Mouse (Mus musculus): ENCODE results near the gene Spint2. TPM values are rescaled to one million over a fixed set of nuclear protein-coding genes. Genes with fewer than 3 reads are reported as not detected.
A peak's percentile ranks its signal among the peaks of the same experiment; 100 is the strongest.

Gene Spint2
- total and polyA plus RNA-seq, 3 experiments, result 39.4 to 46.4 (median 45.7) TPM

- Histone ChIP-seq H3K9ac (ENCODE audit: low read depth, low read length) (peak overlapping the region; percentile 20), H3K36me3 (ENCODE audit: control insufficient read depth, insufficient read depth, low read length) (no peaks in the 10 kb centered on the region), H3K4me1 (ENCODE audit: control insufficient read depth, insufficient read depth, low read length) (peaks cover 3% of the 10 kb centered on the region; the same call in 1 of the 2 replicates), H3K4me3 (no peak overlapping the region), H3K79me2 (replicated peaks; ENCODE audit: control insufficient read depth, insufficient read depth, low read length) (no peaks in the 10 kb centered on the region), H3K27ac (peak overlapping the region; percentile 79), H3K27me3 (ENCODE audit: control insufficient read depth, insufficient read depth, low read length) (no peaks in the 10 kb centered on the region)
- intact Hi-C loops (cut with DNase I), result no loop called here
- WGBS, result 32% methylated on average over 7 of the region's 7 CpGs
- no peak for TF ChIP-seq CTCF (IDR thresholded peaks at IDR 0.05)
- TF ChIP-seq POLR2A (IDR thresholded peaks at IDR 0.05; ENCODE audit: insufficient read depth, low read depth, low read length), result no peak
- no peak for TF ChIP-seq EP300 (IDR thresholded peaks at IDR 0.05; ENCODE audit: insufficient read depth, low read depth, low read length)
- peak in 1 of 2 experiments; percentile 42 for DNase-seq
Measured at GRCm38 (mm10) chr7:29291616-29292457, 10.1 kb upstream of the Spint2 start.

- no peaks in the 10 kb centered on the region for H3K27me3 ChIP-seq (ENCODE audit: control insufficient read depth, insufficient read depth, low read length)
- H3K4me1 ChIP-seq (ENCODE audit: control insufficient read depth, insufficient read depth, low read length), result peaks cover 3% of the 10 kb centered on the region; the same call in 1 of the 2 replicates
- H3K36me3 ChIP-seq (ENCODE audit: control insufficient read depth, insufficient read depth, low read length), result no peaks in the 10 kb centered on the region
- H3K79me2 ChIP-seq (replicated peaks; ENCODE audit: control insufficient read depth, insufficient read depth, low read length), result no peaks in the 10 kb centered on the region
- peak overlapping the region; percentile 67 for H3K27ac ChIP-seq
- TF ChIP-seq POLR2A (IDR thresholded peaks at IDR 0.05; ENCODE audit: insufficient read depth, low read depth, low read length) (no peak), EP300 (IDR thresholded peaks at IDR 0.05; ENCODE audit: insufficient read depth, low read depth, low read length) (no peak), CTCF (IDR thresholded peaks at IDR 0.05) (no peak)
- 0 out of 2 replicates have a peak overlapping the region, but pooled peaks have one; percentile 8 for H3K4me3 ChIP-seq
- 74% methylated on average over 11 of the region's 11 CpGs for WGBS
- intact Hi-C loops (cut with DNase I), result no loop called here
- no peak for DNase-seq
- peak overlapping the region; percentile 20 for H3K9ac ChIP-seq (ENCODE audit: low read depth, low read length)
Measured at GRCm38 (mm10) chr7:29290691-29291485, 9.2 kb upstream of the Spint2 start.

GRCm38 (mm10) chr7:29289856-29290255 is 8.1 kb upstream of the Spint2 start:
- Histone ChIP-seq H3K36me3 (ENCODE audit: control insufficient read depth, insufficient read depth, low read length) (no peaks in the 10 kb centered on the region), H3K4me3 (peak overlapping the region; percentile 59), H3K4me1 (ENCODE audit: control insufficient read depth, insufficient read depth, low read length) (peaks cover 3% of the 10 kb centered on the region; the same call in 1 of the 2 replicates), H3K79me2 (replicated peaks; ENCODE audit: control insufficient read depth, insufficient read depth, low read length) (no peaks in the 10 kb centered on the region), H3K27me3 (ENCODE audit: control insufficient read depth, insufficient read depth, low read length) (no peaks in the 10 kb centered on the region), H3K9ac (ENCODE audit: low read depth, low read length) (peak overlapping the region; percentile 47), H3K27ac (peak overlapping the region; percentile 71)
- WGBS, result 76% methylated on average over 6 of the region's 6 CpGs
- TF ChIP-seq EP300 (IDR thresholded peaks at IDR 0.05; ENCODE audit: insufficient read depth, low read depth, low read length) (0 out of 2 replicates have a peak, but pooled peaks have one; percentile 36), POLR2A (IDR thresholded peaks at IDR 0.05; ENCODE audit: insufficient read depth, low read depth, low read length) (no peak), CTCF (IDR thresholded peaks at IDR 0.05) (no peak)
- intact Hi-C loops (cut with DNase I), result no loop called here
- peak in 1 of 2 experiments; percentile 28 for DNase-seq

GRCm38 (mm10) chr7:29288942-29289638 is 7.4 kb upstream of the Spint2 start, which contains the start of gene Ppp1r14a:
Gene Ppp1r14a, plus strand, starts transcription at chr7:29289308.
- 2% methylated on average over 59 of the region's 59 CpGs for WGBS
- H3K27ac ChIP-seq, result peak within 1 kb of the TSS; percentile 71
- no peaks in the 10 kb centered on the region for H3K79me2 ChIP-seq (replicated peaks; ENCODE audit: control insufficient read depth, insufficient read depth, low read length)
- peak; percentile 80 to 89 for DNase-seq
- peak; percentile 73 for TF ChIP-seq POLR2A (IDR thresholded peaks at IDR 0.05; ENCODE audit: insufficient read depth, low read depth, low read length)
- no peak for TF ChIP-seq EP300 (IDR thresholded peaks at IDR 0.05; ENCODE audit: insufficient read depth, low read depth, low read length)
- no peak; the same call in none of the 2 replicates for TF ChIP-seq CTCF (IDR thresholded peaks at IDR 0.05)
- intact Hi-C loops (cut with DNase I), result no loop called here
- no peaks in the 10 kb centered on the region for H3K36me3 ChIP-seq (ENCODE audit: control insufficient read depth, insufficient read depth, low read length)
- peak within 1 kb of the TSS; percentile 47 for H3K9ac ChIP-seq (ENCODE audit: low read depth, low read length)
- H3K4me3 ChIP-seq, result peak within 1 kb of the TSS; percentile 59
- H3K27me3 ChIP-seq (ENCODE audit: control insufficient read depth, insufficient read depth, low read length), result no peaks in the 10 kb centered on the region
- peaks cover 3% of the 10 kb centered on the region; the same call in 1 of the 2 replicates for H3K4me1 ChIP-seq (ENCODE audit: control insufficient read depth, insufficient read depth, low read length)

- H3K27ac ChIP-seq, result no peak overlapping the region
- intact Hi-C loops (cut with DNase I), result no loop called here
- H3K79me2 ChIP-seq (replicated peaks; ENCODE audit: control insufficient read depth, insufficient read depth, low read length), result no peaks in the 10 kb centered on the region
- no peak overlapping the region for H3K4me3 ChIP-seq
- H3K4me1 ChIP-seq (ENCODE audit: control insufficient read depth, insufficient read depth, low read length), result peaks cover 2% of the 10 kb centered on the region; the same call in 1 of the 2 replicates
- H3K36me3 ChIP-seq (ENCODE audit: control insufficient read depth, insufficient read depth, low read length), result no peaks in the 10 kb centered on the region
- no peaks in the 10 kb centered on the region for H3K27me3 ChIP-seq (ENCODE audit: control insufficient read depth, insufficient read depth, low read length)
- 96% methylated on average over 2 of the region's 2 CpGs for WGBS
- DNase-seq, result no peak
- H3K9ac ChIP-seq (ENCODE audit: low read depth, low read length), result no peak overlapping the region
- TF ChIP-seq CTCF (IDR thresholded peaks at IDR 0.05) (no peak), POLR2A (IDR thresholded peaks at IDR 0.05; ENCODE audit: insufficient read depth, low read depth, low read length) (no peak), EP300 (IDR thresholded peaks at IDR 0.05; ENCODE audit: insufficient read depth, low read depth, low read length) (no peak)
Measured at GRCm38 (mm10) chr7:29288079-29288478, 6.4 kb upstream of the Spint2 start.
